20 mouse cellular contexts compared by ENCODE assay signal in genomic region chrX:130408985-130409384, GRCm38 (mm10).
DNase-seq lines count a peak whose midpoint lies in the region; TF ChIP-seq lines count a peak whose summit lies in the region.
"Had no signal": no experiment of that assay in that cellular context is flagged by ENCODE, and none has a peak within 500 bp of the region (broad histone marks: within the 10 kb centered on the region; RNA-seq: fewer than 3 reads in every experiment).

No protein-coding gene starts in this region.

- no peak overlapping the region for H3K9ac ChIP-seq in heart, adult 2 months (ENCODE audit: low read depth, low read length)
- H3K9ac ChIP-seq: embryonic facial prominence, embryonic 13.5 days; forebrain, embryonic 15.5 days; hindbrain, embryonic 15.5 days; limb, embryonic 13.5 days; lung, embryonic 15.5 days had no signal

- no peak for DNase-seq in heart, adult 2 months
- DNase-seq in heart, postnatal 14 days: no peak
- peak; percentile 84 for DNase-seq in brain, adult 2 months (ENCODE audit: low read depth, low spot score)
- peak; percentile 38 to 53 for DNase-seq in cerebellum, adult 18-20 months
- peak; percentile 6 to 11 for DNase-seq in cerebellum, postnatal 10 days
- DNase-seq in embryonic facial prominence, embryonic 10.5 days (ENCODE audit: low spot score): no peak
- DNase-seq in thymus, postnatal 0 days (ENCODE audit: low spot score): no peak
- DNase-seq: adrenal gland, adult 2 months; embryo, embryonic 11 days; kidney, adult 11 months; kidney, postnatal 14 days; spleen, adult 18-20 months; thymus, postnatal 25 days had no signal

- no peaks in the 10 kb centered on the region for H3K27me3 ChIP-seq in heart, adult 2 months (ENCODE audit: control insufficient read depth, insufficient read depth, low read length)
- no peaks in the 10 kb centered on the region for H3K27me3 ChIP-seq in embryonic facial prominence, embryonic 10.5 days (replicated peaks; ENCODE audit: low read depth, poor library complexity, severe bottlenecking)
- H3K27me3 ChIP-seq: embryonic facial prominence, embryonic 13.5 days; forebrain, embryonic 15.5 days; hindbrain, embryonic 15.5 days; limb, embryonic 13.5 days; lung, embryonic 15.5 days had no signal

- no peak overlapping the region for H3K4me3 ChIP-seq in heart, adult 2 months
- H3K4me3 ChIP-seq in embryonic facial prominence, embryonic 10.5 days: no peak overlapping the region
- H3K4me3 ChIP-seq: embryonic facial prominence, embryonic 13.5 days; forebrain, embryonic 10.5 days; forebrain, embryonic 15.5 days; hindbrain, embryonic 10.5 days; hindbrain, embryonic 15.5 days; limb, embryonic 13.5 days; lung, embryonic 15.5 days had no signal

- TF ChIP-seq CTCF in heart, adult 2 months (IDR thresholded peaks at IDR 0.05): no peak

- WGBS in heart, adult 2 months: 41% methylated on average over 1 of the region's 1 CpGs
- WGBS in embryonic facial prominence, embryonic 10.5 days: 95% methylated on average over 1 of the region's 1 CpGs

- intact Hi-C loops in heart, adult 2 months (cut with DNase I): no loop called here
- intact Hi-C loops in heart, postnatal 14 days (cut with DNase I): no loop called here

- H3K9me3 ChIP-seq in embryonic facial prominence, embryonic 10.5 days: no peaks in the 10 kb centered on the region
- H3K9me3 ChIP-seq: embryonic facial prominence, embryonic 13.5 days; forebrain, embryonic 10.5 days; forebrain, embryonic 15.5 days; hindbrain, embryonic 10.5 days; hindbrain, embryonic 15.5 days; limb, embryonic 13.5 days; lung, embryonic 15.5 days had no signal

- no peak for TF ChIP-seq EP300 in heart, adult 2 months (IDR thresholded peaks at IDR 0.05; ENCODE audit: insufficient read depth, low read depth, low read length)

- 0 out of 2 replicates have a peak overlapping the region, but pooled peaks have one; percentile 20 for H3K27ac ChIP-seq in heart, adult 2 months
- H3K27ac ChIP-seq in embryonic facial prominence, embryonic 10.5 days (replicated peaks): no peak overlapping the region
- H3K27ac ChIP-seq: embryonic facial prominence, embryonic 13.5 days; forebrain, embryonic 10.5 days; forebrain, embryonic 15.5 days; hindbrain, embryonic 10.5 days; hindbrain, embryonic 15.5 days; limb, embryonic 13.5 days; lung, embryonic 15.5 days had no signal

- no peaks in the 10 kb centered on the region for H3K36me3 ChIP-seq in heart, adult 2 months (ENCODE audit: control insufficient read depth, insufficient read depth, low read length)
- no peaks in the 10 kb centered on the region for H3K36me3 ChIP-seq in embryonic facial prominence, embryonic 10.5 days (replicated peaks)
- H3K36me3 ChIP-seq: embryonic facial prominence, embryonic 13.5 days; forebrain, embryonic 10.5 days; forebrain, embryonic 15.5 days; hindbrain, embryonic 10.5 days; hindbrain, embryonic 15.5 days; limb, embryonic 13.5 days; lung, embryonic 15.5 days had no signal

- TF ChIP-seq POLR2A in heart, adult 2 months (IDR thresholded peaks at IDR 0.05; ENCODE audit: insufficient read depth, low read depth, low read length): no peak

- no peaks in the 10 kb centered on the region for H3K4me1 ChIP-seq in heart, adult 2 months (ENCODE audit: control insufficient read depth, insufficient read depth, low read length)
- no peaks in the 10 kb centered on the region for H3K4me1 ChIP-seq in embryonic facial prominence, embryonic 10.5 days
- H3K4me1 ChIP-seq: embryonic facial prominence, embryonic 13.5 days; forebrain, embryonic 10.5 days; forebrain, embryonic 15.5 days; hindbrain, embryonic 10.5 days; hindbrain, embryonic 15.5 days; limb, embryonic 13.5 days; lung, embryonic 15.5 days had no signal

- no peaks in the 10 kb centered on the region for H3K79me2 ChIP-seq in heart, adult 2 months (replicated peaks; ENCODE audit: control insufficient read depth, insufficient read depth, low read length)

Comparison
In these comparisons a context has a peak if more than half of its experiments do, and no peak if none do; other contexts are left out.
1. DNase-seq: peak in brain, adult 2 months (single experiment), cerebellum, adult 18-20 months (2 of 2) and cerebellum, postnatal 10 days (2 of 2); none in heart, adult 2 months (0 of 2), heart, postnatal 14 days (0 of 2), embryonic facial prominence, embryonic 10.5 days (single experiment) and thymus, postnatal 0 days (single experiment).